Mouse (Mus musculus) limb, embryonic 13.5 days (tissue): ENCODE measurements around the gene Pcf11. TPM values are rescaled to one million over a fixed set of nuclear protein-coding genes. Genes with fewer than 3 reads are reported as not detected.

Source experiments
- ATAC-seq: fragments of 200-750 bp; cut with Nextera tagmentation; 2 replicates; pipeline ENCODE4 v1.8.0; 2017; ENCODE audit warnings: low read depth, moderate number of reproducible peaks, moderate TSS enrichment; ENCODE audit not compliant: low FRiP score
- H3K27ac ChIP-seq: fragments of 300-500 bp; sonication (generic); 2 replicates; pipeline ENCODE4 v1.5.1; 2015; ENCODE audit warnings: inconsistent platforms, mild to moderate bottlenecking, moderate library complexity
- H3K27me3 ChIP-seq: fragments of 300-500 bp; sonication (generic); 2 replicates; pipeline ENCODE4 v1.6.1; 2015; ENCODE audit warnings: mild to moderate bottlenecking, inconsistent platforms
- H3K36me3 ChIP-seq: fragments of 300-500 bp; sonication (generic); 2 replicates; pipeline ENCODE4 v1.6.1; 2015; ENCODE audit warnings: inconsistent platforms, mild to moderate bottlenecking, moderate library complexity
- H3K4me1 ChIP-seq: fragments of 300-500 bp; sonication (generic); 2 replicates; pipeline ENCODE4 v1.6.1; 2015; ENCODE audit warnings: inconsistent platforms
- H3K4me2 ChIP-seq: fragments of 300-500 bp; sonication (generic); replicated peaks from 2 replicates; pipeline ENCODE4 v1.6.1; 2015; ENCODE audit warnings: inconsistent platforms, mild to moderate bottlenecking, moderate library complexity
- H3K4me3 ChIP-seq: fragments of 300-500 bp; sonication (generic); 2 replicates; pipeline ENCODE4 v1.5.1; 2015; ENCODE audit warnings: moderate library complexity, mild to moderate bottlenecking, inconsistent platforms
- H3K9ac ChIP-seq: fragments of 300-500 bp; sonication (generic); 2 replicates; pipeline ENCODE4 v1.6.1; 2015; ENCODE audit warnings: mild to moderate bottlenecking, inconsistent platforms
- H3K9me3 ChIP-seq: fragments of 300-500 bp; sonication (generic); 2 replicates; pipeline ENCODE4 v1.6.1; 2016; ENCODE audit warnings: inconsistent platforms
- WGBS: fragments of 180-500 bp; shearing (Covaris S2); methylation state at CpG from one replicate; pipeline ENCODE4 v1.1.7; 2015; 5-methylcytosine and 5-hydroxymethylcytosine counted together
- polyA plus RNA-seq: library from polyadenylated mRNA; unstranded; fragments of >200 nt; fragmentation: Nextera tagmentation; extraction: Ambion mirVana; gene quantifications from 2 replicates; pipeline ENCODE4 v1.2.1, GENCODE M21; 2015

Pcf11 gene
- polyA plus RNA-seq, 1 experiment from 2014 or later = 25.4 TPM

GRCm38 (mm10) chr7:92677346-92677745 is 7.6 kb upstream of the Pcf11 start:
- H3K4me3 ChIP-seq = no peak overlapping the region
- no peak overlapping the region for H3K4me2 ChIP-seq
- H3K9ac ChIP-seq = no peak overlapping the region
- no peaks in the 10 kb centered on the region for H3K9me3 ChIP-seq
- no peak overlapping the region for H3K27ac ChIP-seq
- WGBS = 75% methylated on average over 4 of the region's 4 CpGs
- no peaks in the 10 kb centered on the region for H3K4me1 ChIP-seq
- no peaks in the 10 kb centered on the region for H3K36me3 ChIP-seq
- H3K27me3 ChIP-seq = peaks cover 4% of the 10 kb centered on the region
- no peak for ATAC-seq

- Histone ChIP-seq H3K27me3 (peaks cover 4% of the 10 kb centered on the region), H3K36me3 (no peaks in the 10 kb centered on the region), H3K9me3 (no peaks in the 10 kb centered on the region), H3K9ac (no peak overlapping the region), H3K27ac (no peak overlapping the region), H3K4me2 (no peak overlapping the region), H3K4me3 (no peak overlapping the region), H3K4me1 (peaks cover 5% of the 10 kb centered on the region; the same call in 1 of the 2 replicates)
- ATAC-seq = no peak
- WGBS = 85% methylated on average over 3 of the region's 3 CpGs
Measured at GRCm38 (mm10) chr7:92675131-92675530, 5.4 kb upstream of the Pcf11 start.

GRCm38 (mm10) chr7:92668791-92669506 is 785 bp downstream of the Pcf11 start:
- Histone ChIP-seq H3K27me3 (no peaks in the 10 kb centered on the region), H3K4me3 (peak overlapping the region; percentile 97), H3K9ac (peak overlapping the region; percentile 98), H3K36me3 (peaks cover 5% of the 10 kb centered on the region), H3K4me1 (peaks cover 21% of the 10 kb centered on the region), H3K4me2 (peak overlapping the region; percentile 78), H3K9me3 (no peaks in the 10 kb centered on the region), H3K27ac (peak overlapping the region; percentile 98)
- ATAC-seq = no peak; the same call in 1 of the 2 replicates
- WGBS = under 1% methylated on average over 29 of the region's 29 CpGs

- Histone ChIP-seq H3K9me3 (no peaks in the 10 kb centered on the region), H3K36me3 (peaks cover 18% of the 10 kb centered on the region), H3K4me3 (peak overlapping the region; percentile 97), H3K4me2 (peak overlapping the region; percentile 78), H3K27me3 (no peaks in the 10 kb centered on the region), H3K27ac (no peak overlapping the region), H3K4me1 (peaks cover 21% of the 10 kb centered on the region), H3K9ac (peak overlapping the region; percentile 50; the same call in 1 of the 2 replicates)
- no peak for ATAC-seq
- WGBS = 71% methylated on average over 7 of the region's 7 CpGs
Measured at GRCm38 (mm10) chr7:92666274-92666820, 3.4 kb downstream of the Pcf11 start.

- Histone ChIP-seq H3K4me3 (no peak overlapping the region), H3K4me2 (no peak overlapping the region), H3K36me3 (peaks cover 75% of the 10 kb centered on the region), H3K27ac (no peak overlapping the region), H3K27me3 (no peaks in the 10 kb centered on the region), H3K4me1 (no peaks in the 10 kb centered on the region), H3K9ac (no peak overlapping the region), H3K9me3 (no peaks in the 10 kb centered on the region)
- no peak for ATAC-seq
- WGBS = 98% methylated on average over 5 of the region's 5 CpGs
Measured at GRCm38 (mm10) chr7:92658050-92658449, 11.7 kb downstream of the Pcf11 start.

- H3K27ac ChIP-seq = no peak overlapping the region
- 93% methylated on average over 2 of the region's 2 CpGs for WGBS
- no peak overlapping the region for H3K9ac ChIP-seq
- no peaks in the 10 kb centered on the region for H3K4me1 ChIP-seq
- H3K4me2 ChIP-seq = no peak overlapping the region
- ATAC-seq = no peak
- H3K36me3 ChIP-seq = peaks cover 68% of the 10 kb centered on the region
- no peaks in the 10 kb centered on the region for H3K27me3 ChIP-seq
- no peak overlapping the region for H3K4me3 ChIP-seq
- H3K9me3 ChIP-seq = no peaks in the 10 kb centered on the region
Measured at GRCm38 (mm10) chr7:92656386-92656785, 13.3 kb downstream of the Pcf11 start.

- no peak for ATAC-seq
- WGBS = 90% methylated on average over 1 of the region's 1 CpGs
- Histone ChIP-seq H3K27me3 (no peaks in the 10 kb centered on the region), H3K27ac (no peak overlapping the region), H3K9me3 (no peaks in the 10 kb centered on the region), H3K4me3 (no peak overlapping the region), H3K4me1 (no peaks in the 10 kb centered on the region), H3K36me3 (peaks cover 49% of the 10 kb centered on the region), H3K9ac (no peak overlapping the region), H3K4me2 (no peak overlapping the region)
Measured at GRCm38 (mm10) chr7:92653329-92653728, 16.4 kb downstream of the Pcf11 start.

GRCm38 (mm10) chr7:92647790-92648189 is 21.9 kb downstream of the Pcf11 start:
- no peak overlapping the region for H3K4me2 ChIP-seq
- no peaks in the 10 kb centered on the region for H3K9me3 ChIP-seq
- 85% methylated on average over 7 of the region's 7 CpGs for WGBS
- H3K9ac ChIP-seq = no peak overlapping the region
- no peaks in the 10 kb centered on the region for H3K27me3 ChIP-seq
- H3K27ac ChIP-seq = no peak overlapping the region
- H3K36me3 ChIP-seq = peaks cover 39% of the 10 kb centered on the region
- H3K4me3 ChIP-seq = no peak overlapping the region
- H3K4me1 ChIP-seq = no peaks in the 10 kb centered on the region
- ATAC-seq = no peak

GRCm38 (mm10) chr7:92642358-92642757 is 27.4 kb downstream of the Pcf11 start:
- no peak overlapping the region for H3K4me2 ChIP-seq
- no peak overlapping the region for H3K9ac ChIP-seq
- H3K27me3 ChIP-seq = no peaks in the 10 kb centered on the region
- peaks cover 5% of the 10 kb centered on the region for H3K4me1 ChIP-seq
- ATAC-seq = no peak
- peaks cover 29% of the 10 kb centered on the region for H3K36me3 ChIP-seq
- H3K4me3 ChIP-seq = no peak overlapping the region
- no peaks in the 10 kb centered on the region for H3K9me3 ChIP-seq
- no peak overlapping the region for H3K27ac ChIP-seq

- Histone ChIP-seq H3K9me3 (no peaks in the 10 kb centered on the region), H3K4me2 (peak overlapping the region; percentile 74), H3K27me3 (peaks cover 3% of the 10 kb centered on the region), H3K4me3 (peak overlapping the region; percentile 74), H3K27ac (no peak overlapping the region), H3K36me3 (peaks cover 8% of the 10 kb centered on the region; the same call in 1 of the 2 replicates), H3K9ac (peak overlapping the region; percentile 78), H3K4me1 (peaks cover 12% of the 10 kb centered on the region)
- 88% methylated on average over 5 of the region's 5 CpGs for WGBS
- ATAC-seq = no peak
Measured at GRCm38 (mm10) chr7:92638050-92638449, 31.7 kb downstream of the Pcf11 start.

- Histone ChIP-seq H3K27ac (peak within 1 kb of the TSS; percentile 29; the same call in 1 of the 2 replicates), H3K9ac (peak within 1 kb of the TSS; percentile 78), H3K9me3 (no peaks in the 10 kb centered on the region), H3K4me2 (peak within 1 kb of the TSS; percentile 95), H3K27me3 (peaks cover 3% of the 10 kb centered on the region), H3K36me3 (peaks cover 6% of the 10 kb centered on the region; the same call in 1 of the 2 replicates), H3K4me3 (peak within 1 kb of the TSS; percentile 74), H3K4me1 (peaks cover 12% of the 10 kb centered on the region)
- WGBS = under 1% methylated on average over 44 of the region's 44 CpGs
- ATAC-seq = peak; percentile 98
Measured at GRCm38 (mm10) chr7:92637021-92637625, 32.6 kb downstream of the Pcf11 start, which contains the start of gene Ankrd42. Ankrd42 (minus strand) TSS chr7:92637142.

- 2% methylated on average over 49 of the region's 49 CpGs for WGBS
- peak; percentile 78 for ATAC-seq
- Histone ChIP-seq H3K36me3 (peaks cover 3% of the 10 kb centered on the region; the same call in 1 of the 2 replicates), H3K27me3 (peaks cover 3% of the 10 kb centered on the region), H3K4me3 (peak overlapping the region; percentile 74), H3K4me2 (peak overlapping the region; percentile 95), H3K4me1 (peaks cover 12% of the 10 kb centered on the region), H3K9me3 (no peaks in the 10 kb centered on the region), H3K27ac (0 out of 2 replicates have a peak overlapping the region, but pooled peaks have one; percentile 1), H3K9ac (peak overlapping the region; percentile 78)
Measured at GRCm38 (mm10) chr7:92636295-92637011, 33.3 kb downstream of the Pcf11 start.
